Mouse (Mus musculus) thymus, adult 2 months (tissue): ENCODE results near the gene Cyp3a13.
"Not testable (repeated sequence)": the region's sequence is repeated elsewhere in the genome, so short reads cannot be mapped to it uniquely, and the experiment has no call there.

ENCODE experiments used
- CTCF ChIP-seq: fragments of 200-500 bp; IDR thresholded peaks from 2 replicates; pipeline ENCODE4 v1.5.1; 2012; ENCODE audit warnings: mild to moderate bottlenecking, control low read depth, low read length, moderate library complexity, borderline replicate concordance; ENCODE audit not compliant: control insufficient read depth, poor library complexity, insufficient read depth; ENCODE audit errors: extremely low read depth
- POLR2A ChIP-seq: fragments of 200-500 bp; IDR thresholded peaks from 2 replicates; pipeline ENCODE4 v1.6.1; 2012; ENCODE audit warnings: mild to moderate bottlenecking, low read length, control low read depth, moderate library complexity; ENCODE audit not compliant: control insufficient read depth, poor library complexity, insufficient read depth; ENCODE audit errors: extremely low read depth

- TF ChIP-seq CTCF, POLR2A: not testable (repeated sequence)
Measured at GRCm38 (mm10) chr5:137854907-137855306, 66.5 kb downstream of the Cyp3a13 start.
